Mouse (Mus musculus): ENCODE results near the gene H2-M1.

Gene H2-M1

GRCm38 (mm10) chr17:36672119-36672518, at the start of gene H2-M1:
Gene H2-M1 (minus strand): TSS chr17:36672219.
- DNase-seq = no peak

DNA sequence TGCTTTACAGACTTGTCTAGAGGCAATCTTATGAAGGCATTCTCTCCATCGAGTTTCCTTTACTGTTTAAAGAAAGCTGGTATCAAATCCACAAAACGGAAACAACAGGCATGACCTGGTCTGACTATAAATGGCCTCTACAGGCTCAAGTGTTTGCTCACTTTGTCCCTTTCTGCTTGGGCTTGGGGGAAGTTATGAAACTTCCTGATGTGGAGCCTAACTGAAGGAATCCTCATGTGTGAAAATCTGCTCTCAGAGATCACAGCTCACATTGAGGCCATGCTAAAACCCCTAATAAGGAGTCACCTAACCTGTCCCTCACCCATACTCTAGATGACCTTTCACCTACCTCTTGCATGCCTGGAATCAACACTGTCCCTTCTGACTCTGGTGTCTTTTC, 25.7 kb upstream of the H2-M1 start:
- no peak for DNase-seq

DNA sequence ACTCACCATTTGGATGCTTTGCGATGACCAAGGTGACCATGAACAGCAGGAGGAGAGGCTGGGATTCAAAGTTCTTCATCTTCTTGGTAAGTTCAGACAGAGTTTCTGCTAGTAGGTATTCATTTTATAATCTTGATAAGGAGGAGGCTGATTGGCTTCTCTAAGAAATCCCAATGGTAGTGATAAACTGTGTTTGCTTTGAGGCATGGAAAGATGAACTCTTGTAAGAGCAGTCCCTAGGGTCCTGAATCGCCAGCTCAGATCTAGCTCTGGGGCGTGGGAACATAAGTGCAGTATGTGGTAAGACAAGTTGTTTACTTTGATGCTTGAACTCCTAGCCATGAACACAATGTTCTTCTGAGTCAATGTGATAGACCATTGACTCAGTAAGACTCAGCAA, 29.5 kb downstream of the H2-M1 start, which contains the start of gene H2-M9:
Gene H2-M9 (minus strand): TSS at position 101 of the 400 bp plus-strand sequence.
- no peak for DNase-seq

Measured in kidney, postnatal 36 days (tissue).